Mouse (Mus musculus) CH12.LX (cell line): ENCODE results near the gene Fbxw4. TPM values are rescaled to one million over a fixed set of nuclear protein-coding genes. Genes with fewer than 3 reads are reported as not detected.

ENCODE experiments used
- DNase-seq: peaks from one replicate; pipeline ENCODE4 v3.0.0-alpha.2; 2013; ENCODE audit errors: extremely low read depth
- H3K27ac ChIP-seq: 2 replicates; pipeline ENCODE4 v1.5.1; 2012; ENCODE audit warnings: low read depth, mild to moderate bottlenecking, control low read depth, moderate library complexity; ENCODE audit not compliant: insufficient read depth
- H3K27me3 ChIP-seq: replicated peaks from 2 replicates; pipeline ENCODE3; 2012; ENCODE audit warnings: inconsistent platforms
- H3K36me3 ChIP-seq, 2 experiments: replicated peaks in 1 of 2; 2 replicates each; pipeline versions ENCODE3 to v1.6.1; 2012; ENCODE audit warnings: inconsistent platforms in 1 of 2, low read length in 1 of 2, mild to moderate bottlenecking in 1 of 2, mixed read lengths in 1 of 2, moderate library complexity in 1 of 2; ENCODE audit not compliant: control insufficient read depth in 1 of 2, insufficient read depth in 1 of 2
- H3K4me1 ChIP-seq, 2 experiments: 2 replicates each; pipeline ENCODE4 v1.6.1; 2012; ENCODE audit warnings: inconsistent platforms in 1 of 2, moderate library complexity in 1 of 2; ENCODE audit not compliant: insufficient read depth in 2 of 2, control insufficient read depth in 1 of 2
- H3K4me2 ChIP-seq: 2 replicates; pipeline ENCODE4 v1.6.1; 2012; ENCODE audit warnings: low read depth, mild to moderate bottlenecking, control low read depth; ENCODE audit not compliant: poor library complexity, insufficient read depth, severe bottlenecking
- H3K4me3 ChIP-seq, 3 experiments: fragments of 150-350 bp in 1 of 3; sonication (generic) in 1 of 3; replicated peaks in 1 of 3; 2 replicates each; pipeline versions ENCODE3 to v1.5.1; 2011 to 2012; ENCODE audit warnings: low read depth in 2 of 3, low read length in 2 of 3, mild to moderate bottlenecking in 2 of 3, moderate library complexity in 2 of 3, control low read depth in 1 of 3, improper control_type of control experiment in 1 of 3, inconsistent platforms in 1 of 3, mixed read lengths in 1 of 3; ENCODE audit not compliant: poor library complexity in 1 of 3
- H3K79me2 ChIP-seq: replicated peaks from 2 replicates; pipeline ENCODE4 v1.6.1; 2012; ENCODE audit warnings: mild to moderate bottlenecking, moderate library complexity; ENCODE audit not compliant: control insufficient read depth, poor library complexity, insufficient read depth, severe bottlenecking; ENCODE audit errors: extremely low read depth
- H3K9ac ChIP-seq: 2 replicates; pipeline ENCODE4 v1.6.1; 2012; ENCODE audit warnings: low read depth, mild to moderate bottlenecking, control low read depth, moderate library complexity; ENCODE audit not compliant: insufficient read depth
- H3K9me3 ChIP-seq: replicated peaks from 2 replicates; pipeline ENCODE3; 2012; ENCODE audit warnings: low read length, inconsistent platforms, mixed read lengths
- BHLHE40 ChIP-seq: IDR thresholded peaks from 2 replicates; pipeline ENCODE4 v1.6.1; 2011; ENCODE audit warnings: mild to moderate bottlenecking, low read depth, low read length, improper control_type of control experiment
- CHD2 ChIP-seq: IDR thresholded peaks from 2 replicates; pipeline ENCODE4 v1.6.1; 2011; ENCODE audit warnings: low read length, improper control_type of control experiment
- CTCF ChIP-seq, 2 experiments: IDR thresholded peaks in 1 of 2; conservative IDR thresholded peaks in 1 of 2; 2 replicates each; pipeline ENCODE4 v1.5.1; 2011 to 2012; ENCODE audit warnings: low read depth in 2 of 2, low read length in 2 of 2, improper control_type of control experiment in 1 of 2, inconsistent platforms in 1 of 2, mild to moderate bottlenecking in 1 of 2, moderate library complexity in 1 of 2
- ELF1 ChIP-seq: IDR thresholded peaks from 2 replicates; pipeline ENCODE4 v1.6.1; 2014; ENCODE audit warnings: low read depth, mild to moderate bottlenecking, inconsistent platforms, low read length, improper control_type of control experiment
- ETS1 ChIP-seq: conservative IDR thresholded peaks from 2 replicates; pipeline ENCODE4 v1.6.1; 2012; ENCODE audit warnings: low read depth, mild to moderate bottlenecking, inconsistent platforms, low read length, improper control_type of control experiment, moderate library complexity
- GABPA ChIP-seq: IDR thresholded peaks from 2 replicates; pipeline ENCODE4 v1.6.1; 2012; ENCODE audit warnings: low read depth, low read length, improper control_type of control experiment, inconsistent platforms; ENCODE audit not compliant: insufficient replicate concordance
- KAT2A ChIP-seq: IDR thresholded peaks from 2 replicates; pipeline ENCODE4 v1.6.1; 2012; ENCODE audit warnings: low read length, improper control_type of control experiment, inconsistent platforms; ENCODE audit not compliant: insufficient replicate concordance
- MAX ChIP-seq: IDR thresholded peaks from 2 replicates; pipeline ENCODE4 v1.6.1; 2011; ENCODE audit warnings: low read length, improper control_type of control experiment
- MAZ ChIP-seq: IDR thresholded peaks from 2 replicates; pipeline ENCODE4 v1.6.1; 2012; ENCODE audit warnings: low read depth, mild to moderate bottlenecking, inconsistent platforms, low read length, improper control_type of control experiment, moderate library complexity
- MEF2A ChIP-seq: IDR thresholded peaks from 2 replicates; pipeline ENCODE4 v1.6.1; 2014; ENCODE audit warnings: low read depth, mild to moderate bottlenecking, inconsistent platforms, low read length, improper control_type of control experiment, borderline replicate concordance
- MXI1 ChIP-seq: IDR thresholded peaks from 2 replicates; pipeline ENCODE4 v1.6.1; 2011; ENCODE audit warnings: mild to moderate bottlenecking, low read depth, low read length, improper control_type of control experiment
- MYC ChIP-seq: IDR thresholded peaks from 2 replicates; pipeline ENCODE4 v1.6.1; 2011; ENCODE audit warnings: low read depth, mild to moderate bottlenecking, improper control_type of control experiment, low read length
- NELFE ChIP-seq: IDR thresholded peaks from 2 replicates; pipeline ENCODE4 v1.6.1; 2011; ENCODE audit warnings: low read depth, low read length, improper control_type of control experiment
- POLR2A ChIP-seq: IDR thresholded peaks from 2 replicates; pipeline ENCODE4 v1.6.1; 2011; ENCODE audit warnings: low read depth, mild to moderate bottlenecking, improper control_type of control experiment, low read length
- TCF12 ChIP-seq: IDR thresholded peaks from 2 replicates; pipeline ENCODE4 v1.6.1; 2014; ENCODE audit warnings: low read depth, mild to moderate bottlenecking, inconsistent platforms, low read length, improper control_type of control experiment
- USF2 ChIP-seq: conservative IDR thresholded peaks from 2 replicates; pipeline ENCODE4 v1.6.1; 2011; ENCODE audit warnings: low read depth, low read length, improper control_type of control experiment
- ZC3H11A ChIP-seq: IDR thresholded peaks from 2 replicates; pipeline ENCODE4 v1.6.1; 2012; ENCODE audit warnings: low read depth, mild to moderate bottlenecking, inconsistent platforms, low read length, improper control_type of control experiment
- dilution Hi-C: fragments of 300-500 bp; cut with MboI; formaldehyde crosslinking; loops from 2 replicates; pipeline ENCODE4 v1.14.3; 2020; ENCODE audit warnings: low sequenced_read_pairs; ENCODE audit not compliant: extremely low pct_unique_long_range_greater_than_20kb, extremely low pct_ligation_motif_present
- in situ Hi-C: fragments of 300-500 bp; cut with MboI; formaldehyde crosslinking; loops from 3 replicates; pipeline ENCODE4 v1.14.3; 2019; ENCODE audit warnings: low sequenced_read_pairs, low pct_ligation_motif_present, low pct_unique_long_range_greater_than_20kb, mixed read lengths
- polyA plus RNA-seq: library from polyadenylated mRNA; unstranded; fragments of >175 nt; gene quantifications from 2 replicates; pipeline ENCODE4 v1.2.1, GENCODE M21; 2012; ENCODE audit warnings: low read depth; ENCODE audit not compliant: insufficient read length
- total RNA-seq, 2 experiments: library from RNA; depleted of rRNA; stranded (reverse); fragments of 300-350 nt in 1 of 2; fragments of >200 nt in 1 of 2; gene quantifications; 2 replicates each; pipeline ENCODE4 v1.2.3; 2012 to 2014

Gene Fbxw4
- total and polyA plus RNA-seq, 3 experiments: 4.5 to 8.6 (median 7.5) TPM

GRCm38 (mm10) chr19:45544152-45544924 lies 115.8 kb downstream of the Fbxw4 start:
- in situ Hi-C loops (no loop called here), dilution Hi-C loops (no loop called here)
- 0 out of 2 replicates have a peak, but pooled peaks have one; percentile 11 for TF ChIP-seq ETS1
- TF ChIP-seq ZC3H11A: no peak
- Histone ChIP-seq H3K36me3 (no peaks in the 10 kb centered on the region), H3K4me2 (peak overlapping the region; percentile 78), H3K4me1 (peaks cover 6 to 36% of the 10 kb centered on the region in 2 experiments), H3K9me3 (peaks cover 4% of the 10 kb centered on the region), H3K27ac (no peak overlapping the region), H3K4me3 (peak overlapping the region in 2 of 3 experiments; percentile 33), H3K9ac (no peak overlapping the region), H3K27me3 (peaks cover 47% of the 10 kb centered on the region), H3K79me2 (no peaks in the 10 kb centered on the region)
- DNase-seq: peak; percentile 57

- peak overlapping the region; percentile 71; the same call in 1 of the 2 replicates for H3K4me2 ChIP-seq
- no peaks in the 10 kb centered on the region for H3K36me3 ChIP-seq
- in situ Hi-C loops (no loop called here), dilution Hi-C loops (no loop called here)
- H3K79me2 ChIP-seq: no peaks in the 10 kb centered on the region
- H3K4me1 ChIP-seq: peaks cover 6 to 33% of the 10 kb centered on the region in 2 experiments
- H3K27me3 ChIP-seq: peaks cover 47% of the 10 kb centered on the region
- H3K27ac ChIP-seq: no peak overlapping the region
- H3K9me3 ChIP-seq: peaks cover 4% of the 10 kb centered on the region
- H3K4me3 ChIP-seq: peak overlapping the region in 2 of 3 experiments; percentile 32 to 46
- TF ChIP-seq GABPA: no peak
- DNase-seq: no peak
- no peak overlapping the region for H3K9ac ChIP-seq
Measured at GRCm38 (mm10) chr19:45542061-45542460, 118.1 kb downstream of the Fbxw4 start.

GRCm38 (mm10) chr19:45541409-45542041 lies 118.6 kb downstream of the Fbxw4 start:
- dilution Hi-C loops (no loop called here), in situ Hi-C loops (no loop called here)
- Histone ChIP-seq H3K27ac (no peak overlapping the region), H3K4me2 (peak overlapping the region; percentile 71), H3K36me3 (no peaks in the 10 kb centered on the region), H3K4me1 (peaks cover 6 to 33% of the 10 kb centered on the region in 2 experiments), H3K27me3 (peaks cover 47% of the 10 kb centered on the region), H3K79me2 (no peaks in the 10 kb centered on the region), H3K9me3 (peaks cover 4% of the 10 kb centered on the region), H3K9ac (no peak overlapping the region)
- no peak for DNase-seq
- TF ChIP-seq NELFE: no peak
- no peak for TF ChIP-seq MAZ
- TF ChIP-seq MEF2A: no peak
- no peak for TF ChIP-seq ELF1
- TF ChIP-seq CHD2: no peak
- TF ChIP-seq POLR2A: no peak
- no peak for TF ChIP-seq MYC
- TF ChIP-seq MXI1: peak; percentile 38; the same call in 1 of the 2 replicates
- TF ChIP-seq KAT2A: no peak
- TF ChIP-seq CTCF (conservative IDR thresholded peaks at IDR 0.05 in 1 of 2, IDR thresholded peaks at IDR 0.05 in 1 of 2; ENCODE audit: low read depth in 2 of 2, low read length in 2 of 2): peak in 1 of 2 experiments; percentile 11; a peak in 1 of 4 replicates
- no peak for TF ChIP-seq ZC3H11A
- TF ChIP-seq MAX: peak; percentile 68; the same call in 1 of the 2 replicates
- no peak for TF ChIP-seq USF2
- peak; percentile 69; the same call in 1 of the 2 replicates for TF ChIP-seq TCF12
- TF ChIP-seq BHLHE40: peak; percentile 88
- TF ChIP-seq, all 38 proteins: peak for 5
- H3K4me3 ChIP-seq: peak overlapping the region in 2 of 3 experiments; percentile 32 to 46
